Mouse (Mus musculus) liver, embryonic 11.5 days (tissue): ENCODE measurements around the gene Heatr9. TPM values are rescaled to one million over a fixed set of nuclear protein-coding genes. Genes with fewer than 3 reads are reported as not detected.

Source experiments
- ATAC-seq: fragments of 200-750 bp; cut with Nextera tagmentation; replicated peaks from 2 replicates; pipeline ENCODE4 v1.8.0; 2017; ENCODE audit warnings: moderate number of reproducible peaks, mild to moderate bottlenecking, moderate TSS enrichment, moderate library complexity; ENCODE audit not compliant: low FRiP score
- DNase-seq: peaks from one replicate; pipeline ENCODE4 v3.0.0-alpha.2; 2017; ENCODE audit warnings: low spot score
- H3K27ac ChIP-seq: fragments of 300-500 bp; sonication (generic); 2 replicates; pipeline ENCODE4 v1.5.1; 2014; ENCODE audit warnings: mild to moderate bottlenecking, low read depth, low read length, control low read depth
- H3K27me3 ChIP-seq: fragments of 300-500 bp; sonication (generic); replicated peaks from 2 replicates; pipeline ENCODE4 v1.6.1; 2014; ENCODE audit warnings: low read length, mixed read lengths; ENCODE audit not compliant: control insufficient read depth, insufficient read depth
- H3K36me3 ChIP-seq: fragments of 300-500 bp; sonication (generic); 2 replicates; pipeline ENCODE4 v1.6.1; 2014; ENCODE audit warnings: mild to moderate bottlenecking, low read length, moderate library complexity, mixed read lengths; ENCODE audit not compliant: control insufficient read depth, insufficient read depth
- H3K4me1 ChIP-seq: fragments of 300-500 bp; sonication (generic); replicated peaks from 2 replicates; pipeline ENCODE4 v1.6.1; 2014; ENCODE audit warnings: low read length, mixed read lengths; ENCODE audit not compliant: control insufficient read depth, insufficient read depth
- H3K4me2 ChIP-seq: fragments of 300-500 bp; sonication (generic); 2 replicates; pipeline ENCODE4 v1.6.1; 2014; ENCODE audit warnings: mild to moderate bottlenecking, control low read depth, moderate library complexity
- H3K4me3 ChIP-seq: fragments of 300-500 bp; sonication (generic); 2 replicates; pipeline ENCODE4 v1.5.1; 2014; ENCODE audit warnings: low read depth, low read length, control low read depth
- H3K9ac ChIP-seq: fragments of 300-500 bp; sonication (generic); 2 replicates; pipeline ENCODE4 v1.6.1; 2014; ENCODE audit warnings: low read depth, low read length, control low read depth
- H3K9me3 ChIP-seq: fragments of 300-500 bp; sonication (generic); 2 replicates; pipeline ENCODE4 v1.6.1; 2016; ENCODE audit warnings: low read length, inconsistent platforms, mixed read lengths; ENCODE audit not compliant: control insufficient read depth
- WGBS: fragments of 180-500 bp; shearing (Covaris S2); extraction: QIAGEN DNeasy Blood & Tissue Kit; methylation state at CpG from one replicate; pipeline ENCODE4 v1.1.7; 2014; 5-methylcytosine and 5-hydroxymethylcytosine counted together
- polyA plus RNA-seq: library from polyadenylated mRNA; unstranded; fragments of >200 nt; fragmentation: Nextera tagmentation; extraction: Ambion mirVana; gene quantifications from 2 replicates; pipeline ENCODE4 v1.2.1, GENCODE M21; 2014

Gene Heatr9
- polyA plus RNA-seq, 1 experiment from 2014 or later, result not detected

DNA sequence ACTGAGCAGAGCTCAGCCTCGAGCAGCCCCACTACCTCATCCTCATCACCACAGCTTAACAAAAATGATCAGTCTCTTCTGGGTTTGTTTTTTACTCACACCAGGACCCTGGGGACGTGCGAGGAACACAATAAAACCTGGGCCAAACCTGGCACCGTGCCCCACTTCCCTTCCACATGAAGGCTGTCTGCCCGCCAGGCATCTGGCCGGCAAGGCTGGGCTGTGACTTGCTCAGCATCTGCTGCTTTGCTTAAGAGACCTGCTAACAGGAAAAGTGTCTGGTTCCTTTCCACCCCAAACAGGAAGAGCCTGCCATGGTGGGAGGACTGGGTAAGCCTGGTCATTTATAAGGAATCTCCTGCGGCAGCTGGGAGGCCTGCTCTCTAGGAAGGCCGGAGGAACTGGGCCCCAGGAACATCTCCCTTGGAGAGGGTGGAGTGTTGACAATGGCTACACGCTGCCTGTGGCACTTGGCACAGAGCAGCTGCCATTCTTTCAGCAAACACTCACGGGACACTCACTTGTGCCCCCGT, 54.8 kb downstream of the Heatr9 start:
- no peaks in the 10 kb centered on the region for H3K9me3 ChIP-seq
- no peak overlapping the region for H3K27ac ChIP-seq
- no peak overlapping the region for H3K9ac ChIP-seq
- ATAC-seq (no peak), DNase-seq (peak; percentile 29)
- WGBS, result 46% methylated on average over 11 of the region's 11 CpGs
- H3K4me3 ChIP-seq, result no peak overlapping the region
- H3K4me2 ChIP-seq, result no peak overlapping the region
- peaks cover 8% of the 10 kb centered on the region for H3K4me1 ChIP-seq
- no peaks in the 10 kb centered on the region for H3K36me3 ChIP-seq
- peaks cover 28% of the 10 kb centered on the region for H3K27me3 ChIP-seq

DNA sequence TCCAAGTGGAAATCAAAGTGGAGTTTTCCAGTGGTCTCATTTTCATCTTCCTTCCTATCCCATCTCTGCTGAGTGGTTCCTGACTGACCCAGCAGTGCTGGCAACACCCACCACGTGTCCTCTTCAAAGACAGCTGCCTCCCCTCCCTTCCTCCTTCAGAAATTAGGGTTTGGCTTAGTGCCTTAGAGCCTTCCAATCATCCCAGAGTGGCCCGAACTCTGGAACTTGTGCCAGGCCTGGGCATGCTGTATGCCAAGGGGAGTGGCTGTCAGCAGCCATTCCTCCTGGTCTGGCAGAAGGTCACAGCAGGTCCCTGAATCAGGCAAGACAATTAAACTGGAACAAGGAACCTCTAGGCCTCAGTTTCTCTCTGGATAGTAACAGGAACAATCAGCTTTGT, 56.0 kb downstream of the Heatr9 start:
- Histone ChIP-seq H3K27me3 (peaks cover 36% of the 10 kb centered on the region), H3K4me2 (no peak overlapping the region)

DNA sequence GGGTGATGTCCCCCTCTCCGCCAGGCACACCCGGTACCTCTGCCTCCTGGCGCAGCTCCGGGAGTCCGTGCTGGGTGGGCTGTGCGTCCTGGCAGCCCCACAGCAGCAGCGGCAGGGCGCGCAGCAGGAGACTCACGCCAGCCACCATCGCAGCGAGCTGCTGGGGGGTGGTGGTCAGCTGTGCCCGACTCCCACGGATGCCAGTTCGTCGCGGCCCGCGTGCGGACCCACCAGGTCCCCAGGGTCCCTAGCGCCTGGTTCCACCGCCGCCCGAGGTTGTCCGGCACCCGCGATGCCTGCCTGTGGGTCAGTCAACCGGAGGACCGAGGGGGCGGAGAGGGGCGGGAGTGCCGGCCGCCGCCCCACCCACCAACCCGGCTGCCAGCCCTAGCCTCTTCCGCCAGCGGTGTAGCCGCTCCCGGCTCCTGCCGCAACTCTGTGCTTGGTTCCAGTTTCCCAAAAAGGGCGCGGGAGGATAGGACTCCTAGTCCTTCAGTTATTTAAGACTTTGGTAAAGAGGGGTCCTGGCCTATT, 59.2 kb downstream of the Heatr9 start, which contains the start of gene Mmp28:
Mmp28 (minus strand) TSS at position 361 of the 534 bp plus-strand sequence.
- under 1% methylated on average over 42 of the region's 42 CpGs for WGBS
- Histone ChIP-seq H3K4me3 (peak within 1 kb of the TSS; percentile 68), H3K4me2 (peak within 1 kb of the TSS; percentile 96), H3K27me3 (peaks cover 43% of the 10 kb centered on the region), H3K9ac (peak within 1 kb of the TSS; percentile 55), H3K27ac (no peak within 1 kb of the TSS), H3K9me3 (no peaks in the 10 kb centered on the region), H3K4me1 (peaks cover 6% of the 10 kb centered on the region), H3K36me3 (no peaks in the 10 kb centered on the region)
- peak; percentile 55 for DNase-seq
- ATAC-seq, result no peak

More for the DNA sequence above, 56.0 kb downstream of the Heatr9 start:
- H3K4me1 ChIP-seq, result peaks cover 6% of the 10 kb centered on the region
- ATAC-seq, result no peak
- DNase-seq, result peak; percentile 19
- no peak overlapping the region for H3K4me3 ChIP-seq
- no peaks in the 10 kb centered on the region for H3K9me3 ChIP-seq
- H3K36me3 ChIP-seq, result no peaks in the 10 kb centered on the region
- no peak overlapping the region for H3K9ac ChIP-seq
- 37% methylated on average over 2 of the region's 2 CpGs for WGBS
- H3K27ac ChIP-seq, result no peak overlapping the region

Other genes starting within 250 kb of the Heatr9 start
- gene Slfn14, start 235.4 kb downstream of the Heatr9 start, polyA plus RNA-seq, result 2.1 and 2.4 TPM in 2 replicates
- gene Ap2b1, start 223.2 kb downstream of the Heatr9 start, polyA plus RNA-seq, result 52.2 and 56.3 TPM in 2 replicates
- 12.4 and 13.7 TPM in 2 replicates for gene Pex12, start 219.6 kb downstream of the Heatr9 start, polyA plus RNA-seq
- 0.40 and 1.5 TPM in 2 replicates for gene Rasl10b, start 113.0 kb downstream of the Heatr9 start, polyA plus RNA-seq
- gene Gas2l2, start 92.7 kb downstream of the Heatr9 start, polyA plus RNA-seq, result not detected in 2 replicates
- 0.49 and 0.82 TPM in 2 replicates for gene 1700020L24Rik, start 84.5 kb downstream of the Heatr9 start, polyA plus RNA-seq
- 0.71 and 0.88 TPM in 2 replicates for gene Mmp28, start 59.1 kb downstream of the Heatr9 start, polyA plus RNA-seq
- gene Taf15, start 49.1 kb downstream of the Heatr9 start, polyA plus RNA-seq, result 6.0 and 6.6 TPM in 2 replicates
- gene Ccl5, start 8.3 kb upstream of the Heatr9 start, polyA plus RNA-seq, result not detected in 2 replicates
- 5.5 and 8.7 TPM in 2 replicates for gene Ccl9, start 56.5 kb upstream of the Heatr9 start, polyA plus RNA-seq
- gene Ccl6, start 70.9 kb upstream of the Heatr9 start, polyA plus RNA-seq, result 14.7 and 16.1 TPM in 2 replicates
- not detected in 2 replicates for gene Rpl9-ps1, start 123.4 kb upstream of the Heatr9 start, polyA plus RNA-seq
- 1.7 and 1.8 TPM in 2 replicates for gene Ccl3, start 127.2 kb upstream of the Heatr9 start, polyA plus RNA-seq
- 1.1 TPM in 1 of 2 replicates, not detected in the other for gene Ccl4, start 140.4 kb upstream of the Heatr9 start, polyA plus RNA-seq
- 7.1 and 7.2 TPM in 2 replicates for gene Wfdc17, start 181.8 kb upstream of the Heatr9 start, polyA plus RNA-seq
- gene Wfdc18, start 186.8 kb upstream of the Heatr9 start, polyA plus RNA-seq, result not detected in 2 replicates
- 1.6 and 2.0 TPM in 2 replicates for gene Wfdc21, start 224.8 kb upstream of the Heatr9 start, polyA plus RNA-seq
- gene Heatr6, start 231.5 kb upstream of the Heatr9 start, polyA plus RNA-seq, result 14.5 and 16.8 TPM in 2 replicates